Mouse (Mus musculus): Measurements from ENCODE around the gene 9930022D16Rik. TPM values are rescaled to one million over a fixed set of nuclear protein-coding genes. Genes with fewer than 3 reads are reported as not detected.

The 9930022D16Rik gene
- polyA plus RNA-seq, 1 experiment from 2014 or later = not detected

Small RNA genes lying within 50 kb of the gene (microRNA-seq; reads per million reads assigned to microRNA genes)
- not detected for gene Gm25540 (ENCODE audit: insufficient number of aligned reads)

Other genes with a start within 250 kb of the 9930022D16Rik start
- gene Rgs9, start 115.8 kb upstream of the 9930022D16Rik start, polyA plus RNA-seq (2014; fragmentation: Nextera tagmentation; extraction: Ambion mirVana) = 1.4 and 1.6 TPM in 2 replicates
- gene Gna13, start 51.1 kb upstream of the 9930022D16Rik start, polyA plus RNA-seq (2014; fragmentation: Nextera tagmentation; extraction: Ambion mirVana) = 23.2 and 24.2 TPM in 2 replicates
- gene Amz2, start 12.0 kb downstream of the 9930022D16Rik start, polyA plus RNA-seq (2014; fragmentation: Nextera tagmentation; extraction: Ambion mirVana) = 46.6 and 48.2 TPM in 2 replicates
- 2.7 and 3.2 TPM in 2 replicates for gene Arsg, start 59.5 kb downstream of the 9930022D16Rik start, polyA plus RNA-seq (2014; fragmentation: Nextera tagmentation; extraction: Ambion mirVana)
- gene Slc16a6, start 59.7 kb downstream of the 9930022D16Rik start, polyA plus RNA-seq (2014; fragmentation: Nextera tagmentation; extraction: Ambion mirVana) = 4.8 and 6.0 TPM in 2 replicates
- gene Wipi1, start 198.1 kb downstream of the 9930022D16Rik start, polyA plus RNA-seq (2014; fragmentation: Nextera tagmentation; extraction: Ambion mirVana) = 11.1 and 14.7 TPM in 2 replicates
- 362 and 367 TPM in 2 replicates for gene Prkar1a, start 235.5 kb downstream of the 9930022D16Rik start, polyA plus RNA-seq (2014; fragmentation: Nextera tagmentation; extraction: Ambion mirVana)

All from forebrain, embryonic 11.5 days (tissue).